9 mouse cellular contexts compared by ENCODE assay signal in genomic region chr9:117380076-117380475, GRCm38 (mm10).
DNase-seq lines count a peak whose midpoint lies in the region; ATAC-seq and TF ChIP-seq lines count a peak whose summit lies in the region.
"Had no signal": no experiment of that assay in that cellular context is flagged by ENCODE, and none has a peak within 500 bp of the region (broad histone marks: within the 10 kb centered on the region; RNA-seq: fewer than 3 reads in every experiment).

No protein-coding gene starts in this region.

- no peak for TF ChIP-seq POLR2A in thymus, adult 2 months (IDR thresholded peaks at IDR 0.05; ENCODE audit: control insufficient read depth, extremely low read depth, insufficient read depth, low read length, poor library complexity)

- H3K36me3 ChIP-seq in embryonic facial prominence, embryonic 10.5 days (replicated peaks), result no peaks in the 10 kb centered on the region
- no peaks in the 10 kb centered on the region for H3K36me3 ChIP-seq in kidney, embryonic 14.5 days (ENCODE audit: control insufficient read depth, insufficient read depth, low read length)
- no peaks in the 10 kb centered on the region for H3K36me3 ChIP-seq in midbrain, embryonic 14.5 days (ENCODE audit: control insufficient read depth, insufficient read depth, low read length)
- H3K36me3 ChIP-seq in thymus, adult 2 months (ENCODE audit: control insufficient read depth, insufficient read depth, low read length), result no peaks in the 10 kb centered on the region

- 0 out of 2 replicates have a peak overlapping the region, but pooled peaks have one; percentile 23 for H3K9ac ChIP-seq in kidney, embryonic 14.5 days (ENCODE audit: low read depth, low read length)
- H3K9ac ChIP-seq in midbrain, embryonic 14.5 days (replicated peaks; ENCODE audit: low read length), result no peak overlapping the region

- DNase-seq in left cerebral cortex, postnatal 14 days (ENCODE audit: low spot score in 2 of 2), result peak; percentile 7 to 18
- no peak for DNase-seq in left cerebral cortex, adult 2 months (ENCODE audit: extremely low spot score in 1 of 2, low spot score in 2 of 2)
- DNase-seq in embryonic facial prominence, embryonic 10.5 days (ENCODE audit: low spot score), result peak; percentile 68
- DNase-seq in midbrain, embryonic 14.5 days, result peak; percentile 55
- no peak for DNase-seq in thymus, adult 2 months
- DNase-seq in T-cell, adult 2 months (ENCODE audit: low spot score), result no peak
- DNase-seq in layer of hippocampus, adult 2 months (ENCODE audit: low spot score in 2 of 2), result no peak
- DNase-seq: lung, postnatal 10 days had no signal

- H3K4me3 ChIP-seq in left cerebral cortex, adult 2 months, result no peak overlapping the region
- H3K4me3 ChIP-seq in embryonic facial prominence, embryonic 10.5 days, result no peak overlapping the region
- H3K4me3 ChIP-seq in kidney, embryonic 14.5 days (ENCODE audit: low read length), result no peak overlapping the region
- no peak overlapping the region for H3K4me3 ChIP-seq in midbrain, embryonic 14.5 days (replicated peaks; ENCODE audit: low read depth, low read length)
- no peak overlapping the region for H3K4me3 ChIP-seq in thymus, adult 2 months (ENCODE audit: control insufficient read depth, insufficient read depth, low read length)
- no peak overlapping the region for H3K4me3 ChIP-seq in layer of hippocampus, adult 2 months

- H3K9me3 ChIP-seq in embryonic facial prominence, embryonic 10.5 days, result no peaks in the 10 kb centered on the region
- no peaks in the 10 kb centered on the region for H3K9me3 ChIP-seq in kidney, embryonic 14.5 days (ENCODE audit: control insufficient read depth, low read length)
- no peaks in the 10 kb centered on the region for H3K9me3 ChIP-seq in midbrain, embryonic 14.5 days (ENCODE audit: control insufficient read depth, low read length)

- H3K27ac ChIP-seq in left cerebral cortex, adult 2 months, result no peak overlapping the region
- peak overlapping the region; percentile 61 for H3K27ac ChIP-seq in embryonic facial prominence, embryonic 10.5 days (replicated peaks)
- peak overlapping the region; percentile 56 for H3K27ac ChIP-seq in kidney, embryonic 14.5 days (ENCODE audit: low read depth, low read length)
- no peak overlapping the region for H3K27ac ChIP-seq in midbrain, embryonic 14.5 days (replicated peaks; ENCODE audit: low read depth, low read length)
- no peak overlapping the region for H3K27ac ChIP-seq in thymus, adult 2 months (ENCODE audit: control insufficient read depth, insufficient read depth, low read length)
- H3K27ac ChIP-seq in layer of hippocampus, adult 2 months, result no peak overlapping the region

- TF ChIP-seq CTCF in left cerebral cortex, adult 2 months (IDR thresholded peaks at IDR 0.05), result no peak
- TF ChIP-seq CTCF in thymus, adult 2 months (IDR thresholded peaks at IDR 0.05; ENCODE audit: borderline replicate concordance, control insufficient read depth, extremely low read depth, insufficient read depth, low read length, poor library complexity), result no peak
- no peak for TF ChIP-seq CTCF in layer of hippocampus, adult 2 months (conservative IDR thresholded peaks at IDR 0.05)

- WGBS in embryonic facial prominence, embryonic 10.5 days, result 20% methylated on average over 5 of the region's 5 CpGs
- WGBS in kidney, embryonic 14.5 days, result 16% methylated on average over 5 of the region's 5 CpGs
- WGBS in midbrain, embryonic 14.5 days, result 11% methylated on average over 5 of the region's 5 CpGs
- WGBS in thymus, adult 2 months, result 80% methylated on average over 5 of the region's 5 CpGs

- 0 out of 2 replicates have a peak, but pooled peaks cover 5% of the 10 kb centered on the region for H3K27me3 ChIP-seq in embryonic facial prominence, embryonic 10.5 days (replicated peaks; ENCODE audit: low read depth, poor library complexity, severe bottlenecking)
- no peaks in the 10 kb centered on the region for H3K27me3 ChIP-seq in kidney, embryonic 14.5 days (ENCODE audit: control insufficient read depth, insufficient read depth, low read length)
- peaks cover 3% of the 10 kb centered on the region; the same call in 1 of the 2 replicates for H3K27me3 ChIP-seq in midbrain, embryonic 14.5 days (ENCODE audit: control insufficient read depth, insufficient read depth, low read length)
- no peaks in the 10 kb centered on the region for H3K27me3 ChIP-seq in thymus, adult 2 months (ENCODE audit: control insufficient read depth, insufficient read depth, low read length)

- intact Hi-C loops in left cerebral cortex, postnatal 14 days (cut with DNase I), result no loop called here
- intact Hi-C loops in left cerebral cortex, adult 2 months (cut with DNase I), result no loop called here

- H3K4me1 ChIP-seq in embryonic facial prominence, embryonic 10.5 days, result peaks cover 38% of the 10 kb centered on the region
- H3K4me1 ChIP-seq in kidney, embryonic 14.5 days (ENCODE audit: control insufficient read depth, insufficient read depth, low read length), result peaks cover 19% of the 10 kb centered on the region; the same call in 1 of the 2 replicates
- peaks cover 7% of the 10 kb centered on the region; the same call in 1 of the 2 replicates for H3K4me1 ChIP-seq in midbrain, embryonic 14.5 days (ENCODE audit: control insufficient read depth, insufficient read depth, low read length)
- no peaks in the 10 kb centered on the region for H3K4me1 ChIP-seq in thymus, adult 2 months (replicated peaks; ENCODE audit: control insufficient read depth, insufficient read depth, low read length)

- ATAC-seq in kidney, embryonic 14.5 days (ENCODE audit: low FRiP score, low TSS enrichment), result peak; percentile 53
- ATAC-seq in midbrain, embryonic 14.5 days (ENCODE audit: low FRiP score, low TSS enrichment), result no peak

- H3K4me2 ChIP-seq in kidney, embryonic 14.5 days (replicated peaks; ENCODE audit: low read depth, low read length), result peak overlapping the region; percentile 15
- H3K4me2 ChIP-seq in midbrain, embryonic 14.5 days (ENCODE audit: low read length), result no peak overlapping the region

Comparison
In these comparisons a context has a peak if more than half of its experiments do, and no peak if none do; other contexts are left out.
1. DNase-seq: peak in left cerebral cortex, postnatal 14 days (2 of 2), embryonic facial prominence, embryonic 10.5 days (single experiment) and midbrain, embryonic 14.5 days (single experiment); none in left cerebral cortex, adult 2 months (0 of 2), thymus, adult 2 months (single experiment), T-cell, adult 2 months (single experiment) and layer of hippocampus, adult 2 months (0 of 2).
2. H3K27ac ChIP-seq: peak in embryonic facial prominence, embryonic 10.5 days (single experiment) and kidney, embryonic 14.5 days (single experiment); none in left cerebral cortex, adult 2 months (single experiment), midbrain, embryonic 14.5 days (single experiment), thymus, adult 2 months (single experiment) and layer of hippocampus, adult 2 months (single experiment).